Mouse (Mus musculus) megakaryocyte, embryonic 14.5 days (primary cell): ENCODE data around the gene Dst.

Source experiments
- FLI1 ChIP-seq: IDR thresholded peaks from 2 replicates; pipeline ENCODE4 v1.6.1; 2012; ENCODE audit warnings: low read length, inconsistent platforms, mixed read lengths
- GATA1 ChIP-seq: IDR thresholded peaks from 3 replicates; pipeline ENCODE4 v1.6.1; 2012; ENCODE audit warnings: mixed read lengths, low read length, inconsistent platforms, borderline replicate concordance

DNA sequence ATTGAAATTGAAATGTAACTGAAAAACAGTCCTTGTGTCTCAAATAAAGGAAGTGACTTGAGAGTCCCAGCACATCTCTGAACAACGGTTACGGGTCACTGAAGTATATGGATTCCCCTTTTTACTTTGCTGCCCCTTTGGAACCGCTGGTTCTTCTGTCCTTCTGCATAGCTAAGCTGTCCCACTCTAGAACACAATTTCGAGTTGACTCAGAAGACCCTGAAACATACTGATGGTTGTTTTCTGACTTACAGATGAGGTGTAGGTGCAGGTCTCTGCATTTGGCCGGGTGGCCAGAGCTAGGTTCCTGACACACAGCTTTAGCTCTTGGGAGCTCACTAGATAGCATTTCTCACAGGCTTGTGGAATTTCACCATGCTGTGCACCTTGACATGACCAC lies 244.7 kb downstream of the Dst start:
- TF ChIP-seq GATA1 (no peak), FLI1 (no peak)
